Mouse (Mus musculus): ENCODE measurements at regions not wholly inside any gene's neighbourhood (a gene's known extent, or its start where the extent isn't known, plus 50 kb on each side); places are given as distances from the start of the nearest gene placed in this dataset.
A peak's percentile ranks its signal among the peaks of the same experiment; 100 is the strongest.

- Histone ChIP-seq H3K9me3 (ENCODE audit: control insufficient read depth, low read length) (no peaks in the 10 kb centered on the region), H3K27me3 (replicated peaks; ENCODE audit: control insufficient read depth, insufficient read depth, low read length) (no peaks in the 10 kb centered on the region), H3K4me1 (ENCODE audit: control insufficient read depth, insufficient read depth, low read depth, low read length) (no peaks in the 10 kb centered on the region), H3K9ac (ENCODE audit: low read depth, low read length) (no peak overlapping the region), H3K4me3 (ENCODE audit: low read length) (no peak overlapping the region), H3K36me3 (ENCODE audit: control insufficient read depth, insufficient read depth, low read length) (no peaks in the 10 kb centered on the region), H3K4me2 (ENCODE audit: low read length) (no peak overlapping the region), H3K27ac (ENCODE audit: low read depth, low read length) (no peak overlapping the region)
- 95% methylated on average over 5 of the region's 5 CpGs for WGBS
- no peak for ATAC-seq
Observed at GRCm38 (mm10) chr3:58172096-58172495, 242.4 kb upstream of the Tsc22d2 start.

- Histone ChIP-seq H3K4me3 (ENCODE audit: low read length) (no peak overlapping the region), H3K36me3 (ENCODE audit: control insufficient read depth, insufficient read depth, low read length) (no peaks in the 10 kb centered on the region), H3K27ac (ENCODE audit: low read depth, low read length) (no peak overlapping the region), H3K9me3 (ENCODE audit: control insufficient read depth, low read length) (no peaks in the 10 kb centered on the region), H3K9ac (ENCODE audit: low read depth, low read length) (no peak overlapping the region), H3K4me2 (ENCODE audit: low read length) (no peak overlapping the region), H3K4me1 (ENCODE audit: control insufficient read depth, insufficient read depth, low read depth, low read length) (no peaks in the 10 kb centered on the region), H3K27me3 (replicated peaks; ENCODE audit: control insufficient read depth, insufficient read depth, low read length) (no peaks in the 10 kb centered on the region)
- no peak for ATAC-seq
- WGBS: 83% methylated on average over 1 of the region's 1 CpGs
Observed at GRCm38 (mm10) chr3:58173821-58174220, 240.7 kb upstream of the Tsc22d2 start.

- Histone ChIP-seq H3K4me2 (ENCODE audit: low read length) (no peak overlapping the region), H3K27me3 (replicated peaks; ENCODE audit: control insufficient read depth, insufficient read depth, low read length) (no peaks in the 10 kb centered on the region), H3K4me1 (ENCODE audit: control insufficient read depth, insufficient read depth, low read depth, low read length) (no peaks in the 10 kb centered on the region), H3K4me3 (ENCODE audit: low read length) (no peak overlapping the region), H3K9ac (ENCODE audit: low read depth, low read length) (no peak overlapping the region), H3K27ac (ENCODE audit: low read depth, low read length) (no peak overlapping the region), H3K36me3 (ENCODE audit: control insufficient read depth, insufficient read depth, low read length) (no peaks in the 10 kb centered on the region), H3K9me3 (ENCODE audit: control insufficient read depth, low read length) (no peaks in the 10 kb centered on the region)
- ATAC-seq: no peak
- WGBS: 46% methylated on average over 3 of the region's 3 CpGs
Observed at GRCm38 (mm10) chr3:58181715-58182114, 232.8 kb upstream of the Tsc22d2 start.

- H3K9ac ChIP-seq (ENCODE audit: low read depth, low read length): no peak overlapping the region
- no peaks in the 10 kb centered on the region for H3K36me3 ChIP-seq (ENCODE audit: control insufficient read depth, insufficient read depth, low read length)
- WGBS: 89% methylated on average over 4 of the region's 4 CpGs
- H3K9me3 ChIP-seq (ENCODE audit: control insufficient read depth, low read length): no peaks in the 10 kb centered on the region
- no peak overlapping the region for H3K4me2 ChIP-seq (ENCODE audit: low read length)
- ATAC-seq: no peak
- no peak overlapping the region for H3K27ac ChIP-seq (ENCODE audit: low read depth, low read length)
- no peaks in the 10 kb centered on the region for H3K27me3 ChIP-seq (replicated peaks; ENCODE audit: control insufficient read depth, insufficient read depth, low read length)
- H3K4me3 ChIP-seq (ENCODE audit: low read length): no peak overlapping the region
- H3K4me1 ChIP-seq (ENCODE audit: control insufficient read depth, insufficient read depth, low read depth, low read length): no peaks in the 10 kb centered on the region
Observed at GRCm38 (mm10) chr3:58182299-58182698, 232.2 kb upstream of the Tsc22d2 start.

GRCm38 (mm10) chr3:58183279-58183678, 231.2 kb upstream of the Tsc22d2 start:
- Histone ChIP-seq H3K4me1 (ENCODE audit: control insufficient read depth, insufficient read depth, low read depth, low read length) (no peaks in the 10 kb centered on the region), H3K36me3 (ENCODE audit: control insufficient read depth, insufficient read depth, low read length) (no peaks in the 10 kb centered on the region), H3K4me3 (ENCODE audit: low read length) (no peak overlapping the region), H3K9ac (ENCODE audit: low read depth, low read length) (no peak overlapping the region), H3K4me2 (ENCODE audit: low read length) (no peak overlapping the region), H3K27me3 (replicated peaks; ENCODE audit: control insufficient read depth, insufficient read depth, low read length) (no peaks in the 10 kb centered on the region), H3K9me3 (ENCODE audit: control insufficient read depth, low read length) (no peaks in the 10 kb centered on the region), H3K27ac (ENCODE audit: low read depth, low read length) (no peak overlapping the region)
- ATAC-seq: no peak
- WGBS: 67% methylated on average over 3 of the region's 3 CpGs

- Histone ChIP-seq H3K36me3 (ENCODE audit: control insufficient read depth, insufficient read depth, low read length) (no peaks in the 10 kb centered on the region), H3K9ac (ENCODE audit: low read depth, low read length) (no peak overlapping the region), H3K4me2 (ENCODE audit: low read length) (no peak overlapping the region), H3K9me3 (ENCODE audit: control insufficient read depth, low read length) (no peaks in the 10 kb centered on the region), H3K27ac (ENCODE audit: low read depth, low read length) (no peak overlapping the region), H3K27me3 (replicated peaks; ENCODE audit: control insufficient read depth, insufficient read depth, low read length) (no peaks in the 10 kb centered on the region), H3K4me3 (ENCODE audit: low read length) (no peak overlapping the region), H3K4me1 (ENCODE audit: control insufficient read depth, insufficient read depth, low read depth, low read length) (no peaks in the 10 kb centered on the region)
- WGBS: 94% methylated on average over 6 of the region's 6 CpGs
- ATAC-seq: no peak
Observed at GRCm38 (mm10) chr3:58200462-58200861, 214.1 kb upstream of the Tsc22d2 start.

GRCm38 (mm10) chr3:58202816-58203215, 211.7 kb upstream of the Tsc22d2 start:
- WGBS: 78% methylated on average over 5 of the region's 5 CpGs

GRCm38 (mm10) chr3:58203806-58204205, 210.7 kb upstream of the Tsc22d2 start:
- H3K4me3 ChIP-seq (ENCODE audit: low read length): no peak overlapping the region
- H3K27me3 ChIP-seq (replicated peaks; ENCODE audit: control insufficient read depth, insufficient read depth, low read length): no peaks in the 10 kb centered on the region
- no peak for ATAC-seq
- H3K9me3 ChIP-seq (ENCODE audit: control insufficient read depth, low read length): no peaks in the 10 kb centered on the region
- WGBS: 85% methylated on average over 2 of the region's 2 CpGs
- no peak overlapping the region for H3K27ac ChIP-seq (ENCODE audit: low read depth, low read length)
- H3K4me1 ChIP-seq (ENCODE audit: control insufficient read depth, insufficient read depth, low read depth, low read length): no peaks in the 10 kb centered on the region
- no peak overlapping the region for H3K9ac ChIP-seq (ENCODE audit: low read depth, low read length)
- H3K36me3 ChIP-seq (ENCODE audit: control insufficient read depth, insufficient read depth, low read length): no peaks in the 10 kb centered on the region
- H3K4me2 ChIP-seq (ENCODE audit: low read length): no peak overlapping the region

More at GRCm38 (mm10) chr3:58202816-58203215, 211.7 kb upstream of the Tsc22d2 start:
- Histone ChIP-seq H3K27me3 (replicated peaks; ENCODE audit: control insufficient read depth, insufficient read depth, low read length) (no peaks in the 10 kb centered on the region), H3K9ac (ENCODE audit: low read depth, low read length) (no peak overlapping the region), H3K4me2 (ENCODE audit: low read length) (no peak overlapping the region), H3K36me3 (ENCODE audit: control insufficient read depth, insufficient read depth, low read length) (no peaks in the 10 kb centered on the region), H3K4me3 (ENCODE audit: low read length) (no peak overlapping the region), H3K27ac (ENCODE audit: low read depth, low read length) (no peak overlapping the region), H3K9me3 (ENCODE audit: control insufficient read depth, low read length) (no peaks in the 10 kb centered on the region), H3K4me1 (ENCODE audit: control insufficient read depth, insufficient read depth, low read depth, low read length) (no peaks in the 10 kb centered on the region)
- no peak for ATAC-seq

GRCm38 (mm10) chr3:58205526-58205925, 209.0 kb upstream of the Tsc22d2 start:
- no peak overlapping the region for H3K4me2 ChIP-seq (ENCODE audit: low read length)
- no peak overlapping the region for H3K9ac ChIP-seq (ENCODE audit: low read depth, low read length)
- H3K36me3 ChIP-seq (ENCODE audit: control insufficient read depth, insufficient read depth, low read length): no peaks in the 10 kb centered on the region
- H3K4me3 ChIP-seq (ENCODE audit: low read length): no peak overlapping the region
- 93% methylated on average over 2 of the region's 2 CpGs for WGBS
- H3K27ac ChIP-seq (ENCODE audit: low read depth, low read length): no peak overlapping the region
- no peaks in the 10 kb centered on the region for H3K4me1 ChIP-seq (ENCODE audit: control insufficient read depth, insufficient read depth, low read depth, low read length)
- H3K27me3 ChIP-seq (replicated peaks; ENCODE audit: control insufficient read depth, insufficient read depth, low read length): no peaks in the 10 kb centered on the region
- ATAC-seq: no peak
- no peaks in the 10 kb centered on the region for H3K9me3 ChIP-seq (ENCODE audit: control insufficient read depth, low read length)

- no peak overlapping the region for H3K4me2 ChIP-seq (ENCODE audit: low read length)
- peak; percentile 56; the same call in 1 of the 2 replicates for ATAC-seq
- H3K4me1 ChIP-seq (ENCODE audit: control insufficient read depth, insufficient read depth, low read depth, low read length): no peaks in the 10 kb centered on the region
- no peaks in the 10 kb centered on the region for H3K36me3 ChIP-seq (ENCODE audit: control insufficient read depth, insufficient read depth, low read length)
- WGBS: 45% methylated on average over 5 of the region's 5 CpGs
- H3K27ac ChIP-seq (ENCODE audit: low read depth, low read length): no peak overlapping the region
- no peaks in the 10 kb centered on the region for H3K27me3 ChIP-seq (replicated peaks; ENCODE audit: control insufficient read depth, insufficient read depth, low read length)
- no peaks in the 10 kb centered on the region for H3K9me3 ChIP-seq (ENCODE audit: control insufficient read depth, low read length)
- H3K9ac ChIP-seq (ENCODE audit: low read depth, low read length): no peak overlapping the region
- no peak overlapping the region for H3K4me3 ChIP-seq (ENCODE audit: low read length)
Observed at GRCm38 (mm10) chr3:58206776-58207398, 207.6 kb upstream of the Tsc22d2 start.

Measured in hindbrain, embryonic 16.5 days (tissue).